Mouse (Mus musculus): ENCODE results near the gene Trak1.

DNA sequence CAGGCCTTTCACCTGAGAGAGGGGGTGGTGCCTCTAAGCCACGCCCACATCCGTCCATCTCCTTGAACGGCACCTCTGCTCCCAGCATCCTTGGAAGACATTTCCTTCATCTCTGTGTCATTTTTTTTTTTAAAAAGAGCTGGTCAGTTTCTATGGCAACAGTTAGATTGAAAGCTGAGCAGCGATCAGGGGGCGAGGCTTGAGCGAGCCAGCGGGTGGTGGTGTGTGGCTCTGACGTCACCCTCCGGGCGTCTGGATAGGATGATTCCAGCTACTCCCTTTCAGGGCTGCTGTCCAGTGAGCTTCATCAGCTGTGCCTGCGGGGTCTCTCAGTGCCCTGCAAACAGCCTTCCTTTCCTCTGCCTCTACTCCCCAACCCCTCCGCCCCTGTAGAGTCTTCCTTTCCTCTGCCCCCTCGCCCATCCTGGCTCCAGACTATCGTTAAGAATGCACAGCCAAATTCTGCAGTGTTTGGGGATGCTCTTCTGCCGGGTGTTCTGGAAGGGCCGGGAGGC, 105.9 kb downstream of the Trak1 start:
- TF ChIP-seq CTCF (IDR thresholded peaks at IDR 0.05; ENCODE audit: borderline replicate concordance, insufficient read depth, low read length) = no peak
- no peak for TF ChIP-seq POLR2A (IDR thresholded peaks at IDR 0.05; ENCODE audit: low read depth, low read length)
